Mouse (Mus musculus): Measurements from ENCODE around the gene Prcd. TPM values are rescaled to one million over a fixed set of nuclear protein-coding genes. Genes with fewer than 3 reads are reported as not detected.

Gene Prcd
- polyA plus RNA-seq, 1 experiment from 2014 or later, result 1.7 TPM

GRCm38 (mm10) chr11:116668839-116669238 is 15.5 kb downstream of the Prcd start:
- H3K4me1 ChIP-seq (ENCODE audit: control insufficient read depth, insufficient read depth, low read length), result peaks cover 10% of the 10 kb centered on the region
- no peak overlapping the region for H3K4me2 ChIP-seq (ENCODE audit: low read length)
- H3K27me3 ChIP-seq (replicated peaks; ENCODE audit: control insufficient read depth, insufficient read depth, low read length), result no peaks in the 10 kb centered on the region
- H3K4me3 ChIP-seq (ENCODE audit: low read depth, low read length), result no peak overlapping the region
- peaks cover 10% of the 10 kb centered on the region for H3K36me3 ChIP-seq (ENCODE audit: control insufficient read depth, insufficient read depth, low read length)
- ATAC-seq (no peak), DNase-seq (ENCODE audit: low spot score) (no peak)
- 0 out of 2 replicates have a peak overlapping the region, but pooled peaks have one; percentile 5 for H3K27ac ChIP-seq (ENCODE audit: low read depth, low read length)
- 35% methylated on average over 7 of the region's 7 CpGs for WGBS
- H3K9me3 ChIP-seq (replicated peaks; ENCODE audit: control insufficient read depth, low read length), result no peaks in the 10 kb centered on the region
- H3K9ac ChIP-seq (ENCODE audit: low read length), result no peak overlapping the region

- no peak for DNase-seq (ENCODE audit: low spot score)
- 62% methylated on average over 5 of the region's 5 CpGs for WGBS
- Histone ChIP-seq H3K4me2 (ENCODE audit: low read length) (no peak overlapping the region), H3K27ac (ENCODE audit: low read depth, low read length) (0 out of 2 replicates have a peak overlapping the region, but pooled peaks have one; percentile 5), H3K4me3 (ENCODE audit: low read depth, low read length) (no peak overlapping the region), H3K27me3 (replicated peaks; ENCODE audit: control insufficient read depth, insufficient read depth, low read length) (no peaks in the 10 kb centered on the region), H3K9me3 (replicated peaks; ENCODE audit: control insufficient read depth, low read length) (no peaks in the 10 kb centered on the region), H3K9ac (ENCODE audit: low read length) (no peak overlapping the region), H3K36me3 (ENCODE audit: control insufficient read depth, insufficient read depth, low read length) (peaks cover 15% of the 10 kb centered on the region), H3K4me1 (ENCODE audit: control insufficient read depth, insufficient read depth, low read length) (peaks cover 9% of the 10 kb centered on the region)
- ATAC-seq, result no peak
These were observed 16.0 kb downstream of the Prcd start for GRCm38 (mm10) chr11:116669316-116669715.

- no peak overlapping the region for H3K9ac ChIP-seq (ENCODE audit: low read length)
- peaks cover 21% of the 10 kb centered on the region for H3K36me3 ChIP-seq (ENCODE audit: control insufficient read depth, insufficient read depth, low read length)
- H3K4me3 ChIP-seq (ENCODE audit: low read depth, low read length), result no peak overlapping the region
- DNase-seq (ENCODE audit: low spot score) (no peak), ATAC-seq (no peak)
- 77% methylated on average over 13 of the region's 13 CpGs for WGBS
- no peaks in the 10 kb centered on the region for H3K9me3 ChIP-seq (replicated peaks; ENCODE audit: control insufficient read depth, low read length)
- no peaks in the 10 kb centered on the region for H3K27me3 ChIP-seq (replicated peaks; ENCODE audit: control insufficient read depth, insufficient read depth, low read length)
- peaks cover 9% of the 10 kb centered on the region for H3K4me1 ChIP-seq (ENCODE audit: control insufficient read depth, insufficient read depth, low read length)
- no peak overlapping the region for H3K27ac ChIP-seq (ENCODE audit: low read depth, low read length)
- H3K4me2 ChIP-seq (ENCODE audit: low read length), result no peak overlapping the region
These were observed 16.5 kb downstream of the Prcd start for GRCm38 (mm10) chr11:116669787-116670365.

- Histone ChIP-seq H3K4me2 (ENCODE audit: low read length) (peak overlapping the region; percentile 66; the same call in 1 of the 2 replicates), H3K27me3 (replicated peaks; ENCODE audit: control insufficient read depth, insufficient read depth, low read length) (no peaks in the 10 kb centered on the region), H3K9me3 (replicated peaks; ENCODE audit: control insufficient read depth, low read length) (no peaks in the 10 kb centered on the region), H3K4me3 (ENCODE audit: low read depth, low read length) (no peak overlapping the region), H3K9ac (ENCODE audit: low read length) (no peak overlapping the region), H3K27ac (ENCODE audit: low read depth, low read length) (no peak overlapping the region), H3K4me1 (ENCODE audit: control insufficient read depth, insufficient read depth, low read length) (peaks cover 9% of the 10 kb centered on the region), H3K36me3 (ENCODE audit: control insufficient read depth, insufficient read depth, low read length) (peaks cover 26% of the 10 kb centered on the region)
- ATAC-seq (no peak), DNase-seq (ENCODE audit: low spot score) (no peak)
- WGBS, result 81% methylated on average over 7 of the region's 7 CpGs
These were observed 17.1 kb downstream of the Prcd start for GRCm38 (mm10) chr11:116670386-116670785.

- Histone ChIP-seq H3K4me2 (ENCODE audit: low read length) (peak overlapping the region; percentile 66), H3K27ac (ENCODE audit: low read depth, low read length) (no peak overlapping the region), H3K27me3 (replicated peaks; ENCODE audit: control insufficient read depth, insufficient read depth, low read length) (no peaks in the 10 kb centered on the region), H3K4me3 (ENCODE audit: low read depth, low read length) (peak overlapping the region; percentile 71), H3K36me3 (ENCODE audit: control insufficient read depth, insufficient read depth, low read length) (peaks cover 35% of the 10 kb centered on the region), H3K9me3 (replicated peaks; ENCODE audit: control insufficient read depth, low read length) (no peaks in the 10 kb centered on the region), H3K9ac (ENCODE audit: low read length) (peak overlapping the region; percentile 83), H3K4me1 (ENCODE audit: control insufficient read depth, insufficient read depth, low read length) (peaks cover 9% of the 10 kb centered on the region)
- peak; percentile 99 for DNase-seq (ENCODE audit: low spot score)
- ATAC-seq, result peak; percentile 94
- 1% methylated on average over 45 of the region's 45 CpGs for WGBS
These were observed 17.9 kb downstream of the Prcd start for GRCm38 (mm10) chr11:116671112-116671844.

GRCm38 (mm10) chr11:116671845-116672434 is 18.6 kb downstream of the Prcd start:
- peak; percentile 29; the same call in 1 of the 2 replicates for ATAC-seq
- under 1% methylated on average over 24 of the region's 24 CpGs for WGBS

GRCm38 (mm10) chr11:116672595-116672994 is 19.3 kb downstream of the Prcd start:
- peaks cover 9% of the 10 kb centered on the region for H3K4me1 ChIP-seq (ENCODE audit: control insufficient read depth, insufficient read depth, low read length)
- H3K27ac ChIP-seq (ENCODE audit: low read depth, low read length), result no peak overlapping the region
- 21% methylated on average over 7 of the region's 7 CpGs for WGBS
- H3K4me2 ChIP-seq (ENCODE audit: low read length), result peak overlapping the region; percentile 66
- H3K9ac ChIP-seq (ENCODE audit: low read length), result peak overlapping the region; percentile 83
- H3K36me3 ChIP-seq (ENCODE audit: control insufficient read depth, insufficient read depth, low read length), result peaks cover 48% of the 10 kb centered on the region
- peak overlapping the region; percentile 71 for H3K4me3 ChIP-seq (ENCODE audit: low read depth, low read length)
- no peak for ATAC-seq
- H3K9me3 ChIP-seq (replicated peaks; ENCODE audit: control insufficient read depth, low read length), result no peaks in the 10 kb centered on the region
- no peak for DNase-seq (ENCODE audit: low spot score)
- H3K27me3 ChIP-seq (replicated peaks; ENCODE audit: control insufficient read depth, insufficient read depth, low read length), result no peaks in the 10 kb centered on the region

More at GRCm38 (mm10) chr11:116671845-116672434, 18.6 kb downstream of the Prcd start:
- peak overlapping the region; percentile 71 for H3K4me3 ChIP-seq (ENCODE audit: low read depth, low read length)
- no peak for DNase-seq (ENCODE audit: low spot score)
- H3K9me3 ChIP-seq (replicated peaks; ENCODE audit: control insufficient read depth, low read length), result no peaks in the 10 kb centered on the region
- H3K27ac ChIP-seq (ENCODE audit: low read depth, low read length), result no peak overlapping the region
- H3K27me3 ChIP-seq (replicated peaks; ENCODE audit: control insufficient read depth, insufficient read depth, low read length), result no peaks in the 10 kb centered on the region
- peak overlapping the region; percentile 66 for H3K4me2 ChIP-seq (ENCODE audit: low read length)
- peaks cover 9% of the 10 kb centered on the region for H3K4me1 ChIP-seq (ENCODE audit: control insufficient read depth, insufficient read depth, low read length)
- H3K9ac ChIP-seq (ENCODE audit: low read length), result peak overlapping the region; percentile 83
- peaks cover 42% of the 10 kb centered on the region for H3K36me3 ChIP-seq (ENCODE audit: control insufficient read depth, insufficient read depth, low read length)

- no peak for DNase-seq (ENCODE audit: low spot score)
- Histone ChIP-seq H3K9ac (ENCODE audit: low read length) (peak overlapping the region; percentile 83), H3K27me3 (replicated peaks; ENCODE audit: control insufficient read depth, insufficient read depth, low read length) (no peaks in the 10 kb centered on the region), H3K4me2 (ENCODE audit: low read length) (peak overlapping the region; percentile 66; the same call in 1 of the 2 replicates), H3K36me3 (ENCODE audit: control insufficient read depth, insufficient read depth, low read length) (peaks cover 51% of the 10 kb centered on the region), H3K27ac (ENCODE audit: low read depth, low read length) (no peak overlapping the region), H3K4me3 (ENCODE audit: low read depth, low read length) (0 out of 2 replicates have a peak overlapping the region, but pooled peaks have one; percentile 71), H3K9me3 (replicated peaks; ENCODE audit: control insufficient read depth, low read length) (no peaks in the 10 kb centered on the region), H3K4me1 (ENCODE audit: control insufficient read depth, insufficient read depth, low read length) (peaks cover 9% of the 10 kb centered on the region)
- WGBS, result 90% methylated on average over 2 of the region's 2 CpGs
- no peak for ATAC-seq
These were observed 20.1 kb downstream of the Prcd start for GRCm38 (mm10) chr11:116673410-116673809.

Measured in forebrain, embryonic 14.5 days (tissue).